Mouse (Mus musculus) limb, embryonic 10.5 days (tissue): ENCODE results near the gene Galnt10. TPM values are rescaled to one million over a fixed set of nuclear protein-coding genes. Genes with fewer than 3 reads are reported as not detected.
A peak's percentile ranks its signal among the peaks of the same experiment; 100 is the strongest.

Experiments
- DNase-seq: peaks from one replicate; pipeline ENCODE4 v3.0.0-alpha.2; 2017; ENCODE audit warnings: low spot score
- H3K27ac ChIP-seq: fragments of 300-500 bp; sonication (generic); 2 replicates; pipeline ENCODE4 v1.5.1; 2016; ENCODE audit warnings: mild to moderate bottlenecking
- H3K27me3 ChIP-seq: fragments of 300-500 bp; sonication (generic); 2 replicates; pipeline ENCODE4 v1.6.1; 2016; ENCODE audit warnings: low read depth, mild to moderate bottlenecking; ENCODE audit not compliant: poor library complexity, severe bottlenecking
- H3K36me3 ChIP-seq: fragments of 300-500 bp; sonication (generic); 2 replicates; pipeline ENCODE4 v1.6.1; 2016; ENCODE audit warnings: mild to moderate bottlenecking, moderate library complexity
- H3K4me1 ChIP-seq: fragments of 300-500 bp; sonication (generic); 2 replicates; pipeline ENCODE4 v1.6.1; 2016
- H3K4me3 ChIP-seq: fragments of 300-500 bp; sonication (generic); 2 replicates; pipeline ENCODE4 v1.5.1; 2016; ENCODE audit warnings: mild to moderate bottlenecking, moderate library complexity
- H3K9me3 ChIP-seq: fragments of 300-500 bp; sonication (generic); replicated peaks from 2 replicates; pipeline ENCODE4 v1.6.1; 2016; ENCODE audit warnings: mild to moderate bottlenecking
- WGBS: fragments of 180-500 bp; shearing (Covaris S2); methylation state at CpG from one replicate; pipeline ENCODE4 v1.1.7; 2016; 5-methylcytosine and 5-hydroxymethylcytosine counted together
- polyA plus RNA-seq: library from polyadenylated mRNA; unstranded; fragments of >200 nt; fragmentation: Nextera tagmentation; extraction: Ambion mirVana; gene quantifications from 2 replicates; pipeline ENCODE4 v1.2.1, GENCODE M21; 2016

The Galnt10 gene
- polyA plus RNA-seq, 1 experiment from 2014 or later: 22.3 TPM

DNA sequence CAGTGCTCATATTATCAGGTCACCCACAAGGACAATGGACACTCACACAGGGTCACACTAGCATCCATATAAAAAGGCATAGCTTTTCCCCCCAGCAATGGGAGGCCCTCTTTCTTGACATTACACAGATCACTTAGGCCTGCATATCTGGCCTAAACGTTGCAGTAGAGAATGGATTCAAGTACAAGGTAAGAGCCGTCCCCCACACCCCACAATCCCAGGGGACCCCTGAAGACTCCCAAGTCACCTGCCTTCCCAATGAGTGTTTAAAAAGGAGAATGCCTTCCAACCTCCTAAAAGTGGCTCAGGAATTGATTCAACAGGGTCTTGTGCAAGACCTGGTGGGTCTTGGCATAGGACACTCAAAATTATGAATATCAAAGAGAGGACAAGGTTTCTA, 190.1 kb downstream of the Galnt10 start:
- no peaks in the 10 kb centered on the region for H3K36me3 ChIP-seq
- no peak for DNase-seq
- H3K27me3 ChIP-seq: peaks cover 100% of the 10 kb centered on the region
- H3K27ac ChIP-seq: no peak overlapping the region
- WGBS: 13% methylated on average over 2 of the region's 2 CpGs
- no peak overlapping the region for H3K4me3 ChIP-seq
- no peaks in the 10 kb centered on the region for H3K9me3 ChIP-seq
- peaks cover 58% of the 10 kb centered on the region for H3K4me1 ChIP-seq

DNA sequence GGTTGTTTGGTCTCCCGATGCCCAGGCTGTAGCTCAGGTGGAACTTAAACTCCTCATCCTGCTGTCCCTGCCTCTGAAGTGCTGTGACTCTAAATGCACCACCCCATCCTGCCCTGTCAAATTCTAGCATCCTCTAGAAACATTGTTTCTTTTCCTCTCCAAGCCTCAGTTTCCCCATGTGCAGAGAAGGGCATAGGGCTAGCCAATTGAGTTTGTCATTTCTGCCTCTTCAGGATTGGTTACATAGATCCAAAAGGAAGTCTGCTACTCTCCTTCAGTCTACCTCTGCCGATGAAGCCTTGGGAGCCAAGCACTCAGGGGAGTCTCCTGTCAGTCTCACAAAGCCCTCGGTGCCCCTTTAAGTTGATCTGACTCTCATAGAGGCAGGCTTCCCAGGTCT, 190.7 kb downstream of the Galnt10 start:
- no peaks in the 10 kb centered on the region for H3K36me3 ChIP-seq
- H3K4me1 ChIP-seq: peaks cover 61% of the 10 kb centered on the region
- no peak overlapping the region for H3K27ac ChIP-seq
- no peaks in the 10 kb centered on the region for H3K9me3 ChIP-seq
- no peak for DNase-seq
- 14% methylated on average over 3 of the region's 3 CpGs for WGBS
- no peak overlapping the region for H3K4me3 ChIP-seq
- peaks cover 100% of the 10 kb centered on the region for H3K27me3 ChIP-seq

DNA sequence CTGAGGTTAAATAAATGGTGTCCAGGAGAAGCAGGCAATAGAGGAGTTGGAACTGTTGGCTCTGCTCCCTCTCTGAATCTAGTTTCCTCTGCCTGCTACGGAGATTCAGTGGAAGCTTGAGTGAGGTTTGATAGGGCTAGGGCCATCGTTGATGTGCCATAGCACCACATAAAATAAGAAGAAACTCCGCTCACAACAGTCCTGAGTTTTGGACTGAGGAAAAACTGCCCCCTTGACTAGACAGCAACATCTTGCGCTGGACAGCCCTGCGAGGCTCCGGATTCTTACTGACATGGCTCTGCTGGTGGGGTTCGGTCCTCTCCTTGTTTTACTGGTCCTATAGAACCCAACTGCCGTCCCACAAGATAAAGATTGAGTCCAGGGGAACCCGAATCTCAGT, 191.2 kb downstream of the Galnt10 start:
- Histone ChIP-seq H3K27ac (no peak overlapping the region), H3K4me1 (peaks cover 57% of the 10 kb centered on the region), H3K4me3 (peak overlapping the region; percentile 31; the same call in 1 of the 2 replicates), H3K9me3 (no peaks in the 10 kb centered on the region), H3K36me3 (no peaks in the 10 kb centered on the region), H3K27me3 (peaks cover 100% of the 10 kb centered on the region)
- WGBS: 4% methylated on average over 9 of the region's 9 CpGs
- DNase-seq: peak; percentile 41

Other genes starting within 250 kb of the Galnt10 start
- 61.0 and 67.6 TPM in 2 replicates for gene Fam114a2, start 126.8 kb upstream of the Galnt10 start, polyA plus RNA-seq
- gene Mfap3, start 126.8 kb upstream of the Galnt10 start, polyA plus RNA-seq: 45.4 and 47.7 TPM in 2 replicates
- gene Sap30l, start 156.2 kb downstream of the Galnt10 start, polyA plus RNA-seq: 11.2 and 12.4 TPM in 2 replicates
- gene Hand1, start 187.4 kb downstream of the Galnt10 start, polyA plus RNA-seq: 3.3 and 8.5 TPM in 2 replicates